Mouse (Mus musculus): Measurements from ENCODE around the gene Ap1s2. TPM values are rescaled to one million over a fixed set of nuclear protein-coding genes. Genes with fewer than 3 reads are reported as not detected.
A peak's percentile ranks its signal among the peaks of the same experiment; 100 is the strongest.

Ap1s2 gene
- total and polyA plus RNA-seq, 3 experiments, result 8.0 to 26.2 (median 21.5) TPM

GRCm38 (mm10) chrX:163879039-163879438 is 29.8 kb upstream of the Ap1s2 start:
- TF ChIP-seq POLR2A (IDR thresholded peaks at IDR 0.05; ENCODE audit: insufficient read depth, low read depth, low read length) (no peak), CTCF (IDR thresholded peaks at IDR 0.05) (no peak), EP300 (IDR thresholded peaks at IDR 0.05; ENCODE audit: insufficient read depth, low read depth, low read length) (no peak)
- Histone ChIP-seq H3K27ac (no peak overlapping the region), H3K4me3 (no peak overlapping the region), H3K9ac (ENCODE audit: low read depth, low read length) (no peak overlapping the region), H3K36me3 (ENCODE audit: control insufficient read depth, insufficient read depth, low read length) (no peaks in the 10 kb centered on the region), H3K27me3 (ENCODE audit: control insufficient read depth, insufficient read depth, low read length) (no peaks in the 10 kb centered on the region), H3K4me1 (ENCODE audit: control insufficient read depth, insufficient read depth, low read length) (peaks cover 4% of the 10 kb centered on the region), H3K79me2 (replicated peaks; ENCODE audit: control insufficient read depth, insufficient read depth, low read length) (no peaks in the 10 kb centered on the region)
- no peak for DNase-seq
- intact Hi-C loops (cut with DNase I), result no loop called here
- WGBS, result 46% methylated on average over 6 of the region's 6 CpGs

GRCm38 (mm10) chrX:163879461-163879860 is 29.4 kb upstream of the Ap1s2 start:
- Histone ChIP-seq H3K27ac (no peak overlapping the region), H3K79me2 (replicated peaks; ENCODE audit: control insufficient read depth, insufficient read depth, low read length) (no peaks in the 10 kb centered on the region), H3K27me3 (ENCODE audit: control insufficient read depth, insufficient read depth, low read length) (no peaks in the 10 kb centered on the region)

GRCm38 (mm10) chrX:163885539-163885981 is 23.3 kb upstream of the Ap1s2 start:
- 90% methylated on average over 4 of the region's 4 CpGs for WGBS
- intact Hi-C loops (cut with DNase I), result no loop called here
- no peak for TF ChIP-seq POLR2A (IDR thresholded peaks at IDR 0.05; ENCODE audit: insufficient read depth, low read depth, low read length)
- no peak for TF ChIP-seq CTCF (IDR thresholded peaks at IDR 0.05)
- no peak for TF ChIP-seq EP300 (IDR thresholded peaks at IDR 0.05; ENCODE audit: insufficient read depth, low read depth, low read length)
- Histone ChIP-seq H3K36me3 (ENCODE audit: control insufficient read depth, insufficient read depth, low read length) (no peaks in the 10 kb centered on the region), H3K27ac (no peak overlapping the region), H3K9ac (ENCODE audit: low read depth, low read length) (no peak overlapping the region), H3K4me1 (ENCODE audit: control insufficient read depth, insufficient read depth, low read length) (no peaks in the 10 kb centered on the region), H3K79me2 (replicated peaks; ENCODE audit: control insufficient read depth, insufficient read depth, low read length) (no peaks in the 10 kb centered on the region), H3K4me3 (no peak overlapping the region), H3K27me3 (ENCODE audit: control insufficient read depth, insufficient read depth, low read length) (no peaks in the 10 kb centered on the region)
- no peak for DNase-seq

More at GRCm38 (mm10) chrX:163879461-163879860, 29.4 kb upstream of the Ap1s2 start:
- DNase-seq, result peak; percentile 26 to 37
- Histone ChIP-seq H3K9ac (ENCODE audit: low read depth, low read length) (no peak overlapping the region), H3K4me3 (no peak overlapping the region), H3K4me1 (ENCODE audit: control insufficient read depth, insufficient read depth, low read length) (peaks cover 4% of the 10 kb centered on the region), H3K36me3 (ENCODE audit: control insufficient read depth, insufficient read depth, low read length) (no peaks in the 10 kb centered on the region)
- TF ChIP-seq CTCF (IDR thresholded peaks at IDR 0.05) (no peak), POLR2A (IDR thresholded peaks at IDR 0.05; ENCODE audit: insufficient read depth, low read depth, low read length) (no peak), EP300 (IDR thresholded peaks at IDR 0.05; ENCODE audit: insufficient read depth, low read depth, low read length) (no peak)
- intact Hi-C loops (cut with DNase I), result no loop called here
- 28% methylated on average over 5 of the region's 5 CpGs for WGBS

GRCm38 (mm10) chrX:163897354-163897753 is 11.5 kb upstream of the Ap1s2 start:
- H3K36me3 ChIP-seq (ENCODE audit: control insufficient read depth, insufficient read depth, low read length), result no peaks in the 10 kb centered on the region
- H3K27ac ChIP-seq, result no peak overlapping the region
- H3K4me1 ChIP-seq (ENCODE audit: control insufficient read depth, insufficient read depth, low read length), result no peaks in the 10 kb centered on the region
- no peaks in the 10 kb centered on the region for H3K79me2 ChIP-seq (replicated peaks; ENCODE audit: control insufficient read depth, insufficient read depth, low read length)
- no peak for TF ChIP-seq POLR2A (IDR thresholded peaks at IDR 0.05; ENCODE audit: insufficient read depth, low read depth, low read length)
- TF ChIP-seq EP300 (IDR thresholded peaks at IDR 0.05; ENCODE audit: insufficient read depth, low read depth, low read length), result no peak
- TF ChIP-seq CTCF (IDR thresholded peaks at IDR 0.05), result no peak
- H3K4me3 ChIP-seq, result no peak overlapping the region
- intact Hi-C loops (cut with DNase I), result no loop called here
- no peaks in the 10 kb centered on the region for H3K27me3 ChIP-seq (ENCODE audit: control insufficient read depth, insufficient read depth, low read length)
- H3K9ac ChIP-seq (ENCODE audit: low read depth, low read length), result no peak overlapping the region
- WGBS, result 36% methylated on average over 1 of the region's 1 CpGs
- DNase-seq, result no peak

- WGBS, result 56% methylated on average over 5 of the region's 5 CpGs
- Histone ChIP-seq H3K27me3 (ENCODE audit: control insufficient read depth, insufficient read depth, low read length) (no peaks in the 10 kb centered on the region), H3K4me1 (ENCODE audit: control insufficient read depth, insufficient read depth, low read length) (no peaks in the 10 kb centered on the region), H3K36me3 (ENCODE audit: control insufficient read depth, insufficient read depth, low read length) (no peaks in the 10 kb centered on the region), H3K4me3 (no peak overlapping the region), H3K79me2 (replicated peaks; ENCODE audit: control insufficient read depth, insufficient read depth, low read length) (no peaks in the 10 kb centered on the region), H3K27ac (no peak overlapping the region), H3K9ac (ENCODE audit: low read depth, low read length) (no peak overlapping the region)
- no peak for DNase-seq
- TF ChIP-seq POLR2A (IDR thresholded peaks at IDR 0.05; ENCODE audit: insufficient read depth, low read depth, low read length) (no peak), EP300 (IDR thresholded peaks at IDR 0.05; ENCODE audit: insufficient read depth, low read depth, low read length) (no peak), CTCF (IDR thresholded peaks at IDR 0.05) (no peak)
- intact Hi-C loops (cut with DNase I), result no loop called here
Measured at GRCm38 (mm10) chrX:163899431-163900020, 9.3 kb upstream of the Ap1s2 start.

GRCm38 (mm10) chrX:163906861-163907260 is 2.0 kb upstream of the Ap1s2 start:
- H3K4me1 ChIP-seq (ENCODE audit: control insufficient read depth, insufficient read depth, low read length), result no peaks in the 10 kb centered on the region
- H3K4me3 ChIP-seq, result no peak overlapping the region
- no peaks in the 10 kb centered on the region for H3K36me3 ChIP-seq (ENCODE audit: control insufficient read depth, insufficient read depth, low read length)
- no peaks in the 10 kb centered on the region for H3K79me2 ChIP-seq (replicated peaks; ENCODE audit: control insufficient read depth, insufficient read depth, low read length)
- no peak overlapping the region for H3K9ac ChIP-seq (ENCODE audit: low read depth, low read length)
- 89% methylated on average over 2 of the region's 2 CpGs for WGBS
- no peak for DNase-seq
- no peaks in the 10 kb centered on the region for H3K27me3 ChIP-seq (ENCODE audit: control insufficient read depth, insufficient read depth, low read length)
- H3K27ac ChIP-seq, result no peak overlapping the region
- TF ChIP-seq EP300 (IDR thresholded peaks at IDR 0.05; ENCODE audit: insufficient read depth, low read depth, low read length) (no peak), POLR2A (IDR thresholded peaks at IDR 0.05; ENCODE audit: insufficient read depth, low read depth, low read length) (no peak), CTCF (IDR thresholded peaks at IDR 0.05) (no peak)
- intact Hi-C loops (cut with DNase I), result loop anchor here (5.0 kb wide), 2 partner anchors 80 to 170 kb away; partner anchors contain the start of gene Siah1b
